Mouse (Mus musculus) kidney, postnatal 10 days (tissue): ENCODE measurements around the gene Paqr5.
A peak's percentile ranks its signal among the peaks of the same experiment; 100 is the strongest.

Experiments
- DNase-seq: peaks from one replicate; pipeline ENCODE4 v3.0.0; 2021; ENCODE audit warnings: mixed read lengths

Paqr5 gene

DNA sequence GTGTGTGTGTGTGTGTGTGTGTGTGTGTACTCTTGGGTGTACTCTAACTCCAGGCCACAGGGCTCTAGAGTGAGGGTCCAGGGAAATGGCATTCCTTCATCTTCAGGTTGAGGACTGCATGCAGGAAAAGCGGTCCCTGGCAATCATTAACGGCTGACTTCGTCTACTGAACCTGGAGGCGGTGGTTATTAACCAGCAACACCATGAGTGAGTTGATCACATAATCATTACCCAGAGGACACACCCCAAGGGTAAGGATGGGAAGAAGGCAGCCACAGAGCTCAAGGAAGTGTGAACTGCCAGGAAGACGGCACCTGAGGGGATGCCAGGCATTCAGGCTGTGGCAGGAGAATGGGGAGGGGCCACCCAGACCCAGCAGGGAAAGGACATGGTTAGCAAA is 18.3 kb downstream of the Paqr5 start:
- DNase-seq: peak; percentile 83

DNA sequence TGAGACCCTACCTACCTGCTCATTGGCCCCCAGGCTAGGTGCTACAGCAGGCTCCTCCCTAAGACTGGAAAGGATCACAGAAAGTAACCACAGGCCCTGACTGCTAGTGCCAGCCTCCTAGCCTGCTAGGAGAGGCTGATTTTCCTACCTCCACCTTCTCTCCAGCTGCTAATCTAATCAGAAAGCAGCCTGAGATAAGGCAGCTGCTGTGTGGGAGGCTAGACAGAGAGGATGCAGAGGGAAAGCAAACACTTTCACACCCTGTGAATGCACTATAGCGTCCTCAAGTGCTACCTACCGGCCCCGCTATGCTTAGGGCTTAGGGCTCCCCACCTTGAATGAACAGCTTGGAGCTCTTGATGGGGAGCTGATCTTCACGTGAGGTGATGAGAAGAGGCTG is 19.6 kb downstream of the Paqr5 start:
- no peak for DNase-seq

- no peak for DNase-seq
These were observed 23.0 kb downstream of the Paqr5 start for GRCm38 (mm10) chr9:62003611-62004010.

DNA sequence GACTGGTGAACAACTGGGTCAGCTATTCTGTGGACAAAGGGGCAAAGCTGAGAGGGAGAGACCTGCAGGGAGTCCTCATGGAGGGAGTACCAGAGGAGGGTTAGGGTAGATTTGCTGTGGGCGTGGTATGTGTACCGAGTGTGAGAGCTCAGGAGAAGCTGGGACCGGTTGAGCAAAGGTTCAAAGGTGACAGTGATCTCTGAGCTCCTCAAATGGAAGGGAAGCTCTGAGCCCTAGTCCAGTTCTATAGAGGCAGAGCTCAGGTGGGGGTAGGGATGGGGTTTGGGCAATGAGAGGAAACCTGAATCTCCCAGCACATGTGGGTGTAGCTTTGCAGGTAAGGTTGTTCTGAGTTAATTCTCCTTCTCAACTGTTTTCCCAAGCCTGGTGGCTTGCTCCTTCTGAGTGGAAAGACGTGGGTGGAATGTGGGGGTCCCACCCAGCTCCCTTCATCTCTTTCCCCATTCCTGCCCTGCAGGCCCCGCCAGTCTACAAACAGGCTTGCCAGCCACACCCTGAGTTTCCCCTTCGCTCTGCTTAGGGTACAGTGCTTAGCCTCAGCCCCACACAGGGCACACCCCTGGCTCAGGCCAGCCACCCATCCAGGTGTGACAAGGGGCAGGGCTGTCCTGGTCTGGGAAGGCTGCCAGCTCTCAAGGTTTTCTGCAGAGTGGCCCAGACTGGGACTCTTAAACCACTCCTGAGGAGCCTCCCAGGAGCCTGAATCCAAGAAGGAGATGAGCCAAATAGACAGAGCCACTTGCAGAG is 26.8 kb downstream of the Paqr5 start:
- DNase-seq: peak; percentile 88

DNA sequence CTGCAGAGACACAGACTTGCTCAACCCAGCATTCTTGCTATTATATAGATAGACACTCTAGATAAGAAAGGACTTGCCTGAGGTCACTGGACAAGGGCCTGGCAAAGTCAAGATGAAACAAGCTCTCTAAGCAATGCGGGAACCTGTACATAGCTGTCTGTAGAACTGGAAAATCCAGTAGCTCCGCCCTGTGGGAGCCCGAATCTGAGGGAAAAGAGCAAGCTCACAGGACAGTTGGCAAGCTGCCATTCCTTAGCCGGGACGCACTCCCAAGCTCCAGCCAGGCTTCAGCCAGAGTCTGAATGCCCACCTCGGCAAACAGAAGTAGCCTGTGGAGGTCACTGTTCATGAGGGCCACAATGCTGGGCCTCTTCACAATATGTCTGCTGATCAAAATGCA is 28.8 kb downstream of the Paqr5 start:
- peak; percentile 92 for DNase-seq

DNA sequence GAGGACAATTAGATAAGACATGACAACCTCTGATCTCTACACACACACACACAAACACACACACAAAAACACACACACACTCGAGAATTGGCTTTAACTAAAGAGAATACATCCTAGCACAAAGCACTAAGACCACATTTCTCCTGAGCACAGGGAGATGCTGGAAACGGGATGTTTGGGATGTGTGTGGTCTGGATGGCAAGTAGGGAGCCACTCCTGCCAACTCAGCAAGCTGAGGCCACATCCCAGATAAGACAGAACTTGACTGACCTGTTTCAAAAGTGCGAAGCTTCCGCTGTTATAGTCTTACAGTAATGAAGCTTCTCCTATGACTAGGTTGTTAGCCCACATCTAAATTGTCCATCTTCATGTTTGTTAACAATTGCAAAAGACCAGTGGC is 35.5 kb downstream of the Paqr5 start:
- no peak for DNase-seq

GRCm38 (mm10) chr9:61990738-61991137 is 35.9 kb downstream of the Paqr5 start:
- DNase-seq: no peak

DNA sequence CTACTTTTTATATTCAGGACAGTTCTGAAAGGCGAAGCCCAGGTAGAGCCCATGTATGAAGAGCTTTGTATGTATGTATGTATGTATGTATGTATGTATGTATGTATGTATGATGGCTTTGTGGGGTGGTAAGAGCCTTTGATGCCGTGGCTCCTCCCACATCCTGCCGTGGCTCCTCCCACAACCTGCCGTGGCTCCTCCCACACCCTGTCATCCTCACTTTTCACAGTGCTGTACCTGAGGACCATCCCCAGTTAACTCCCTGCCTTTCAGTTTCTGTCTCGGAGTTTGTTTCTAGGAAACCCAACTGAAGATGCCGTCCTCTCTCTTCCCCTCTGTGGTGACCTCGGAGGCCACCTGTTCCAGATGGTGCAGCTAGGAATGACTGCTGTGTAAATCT is 40.6 kb downstream of the Paqr5 start:
- no peak for DNase-seq

DNA sequence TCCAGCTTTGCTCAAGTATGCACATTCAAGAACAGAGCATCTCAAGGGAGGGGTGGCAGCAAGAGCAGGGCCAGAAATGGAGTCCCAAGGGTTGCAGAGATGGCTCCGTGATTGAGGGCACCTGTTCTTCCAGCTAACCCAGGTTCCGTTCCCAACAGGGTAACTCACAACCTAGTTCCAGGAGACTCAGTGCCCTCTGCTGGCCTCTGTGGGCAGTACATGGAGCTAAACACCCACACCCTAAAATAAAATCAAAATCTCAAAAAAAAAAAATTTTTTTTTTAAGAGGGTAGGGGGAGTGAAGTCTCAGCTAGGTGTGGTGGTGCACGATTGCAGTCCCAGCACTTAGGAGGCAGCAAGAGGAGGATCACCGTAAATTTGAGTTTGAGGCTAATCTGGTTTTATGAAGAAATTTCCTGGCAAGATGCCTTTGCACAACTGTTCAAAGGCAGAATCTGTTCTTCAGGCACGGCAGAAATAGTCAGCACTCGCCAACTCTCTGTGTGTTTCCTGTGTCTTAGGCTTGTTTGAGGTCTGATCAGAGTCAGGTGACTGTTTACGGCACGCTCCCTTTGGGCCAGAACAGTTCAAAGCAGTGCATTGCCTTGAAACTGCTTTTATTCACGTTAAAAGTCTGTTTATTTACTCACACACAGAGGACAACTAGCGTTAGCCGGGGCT is 41.3 kb downstream of the Paqr5 start:
- DNase-seq: peak; percentile 80

- no peak for DNase-seq
These were observed 43.6 kb downstream of the Paqr5 start for GRCm38 (mm10) chr9:61982940-61983620.

DNA sequence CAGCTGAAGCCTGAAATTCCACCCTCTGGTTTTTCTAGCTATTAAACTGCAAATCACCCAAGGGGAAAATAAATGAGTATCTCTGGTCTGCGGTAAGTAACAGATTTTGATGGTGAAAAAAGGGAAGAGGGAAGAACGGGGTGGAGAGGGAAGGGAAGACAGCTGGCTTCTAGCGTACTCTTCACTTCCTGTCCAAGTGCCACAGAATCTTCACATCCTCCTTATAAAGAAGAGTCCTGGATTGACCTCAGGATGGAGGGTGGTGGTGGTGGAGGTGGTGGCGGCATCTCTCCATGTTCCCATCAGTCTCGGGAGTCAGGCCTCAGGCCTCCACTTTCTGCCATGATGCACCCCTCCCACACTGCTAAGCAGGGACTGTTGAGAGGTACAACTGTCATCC is 44.8 kb downstream of the Paqr5 start:
- DNase-seq: no peak

- DNase-seq: no peak
These were observed 46.7 kb downstream of the Paqr5 start for GRCm38 (mm10) chr9:61979983-61980382.

DNA sequence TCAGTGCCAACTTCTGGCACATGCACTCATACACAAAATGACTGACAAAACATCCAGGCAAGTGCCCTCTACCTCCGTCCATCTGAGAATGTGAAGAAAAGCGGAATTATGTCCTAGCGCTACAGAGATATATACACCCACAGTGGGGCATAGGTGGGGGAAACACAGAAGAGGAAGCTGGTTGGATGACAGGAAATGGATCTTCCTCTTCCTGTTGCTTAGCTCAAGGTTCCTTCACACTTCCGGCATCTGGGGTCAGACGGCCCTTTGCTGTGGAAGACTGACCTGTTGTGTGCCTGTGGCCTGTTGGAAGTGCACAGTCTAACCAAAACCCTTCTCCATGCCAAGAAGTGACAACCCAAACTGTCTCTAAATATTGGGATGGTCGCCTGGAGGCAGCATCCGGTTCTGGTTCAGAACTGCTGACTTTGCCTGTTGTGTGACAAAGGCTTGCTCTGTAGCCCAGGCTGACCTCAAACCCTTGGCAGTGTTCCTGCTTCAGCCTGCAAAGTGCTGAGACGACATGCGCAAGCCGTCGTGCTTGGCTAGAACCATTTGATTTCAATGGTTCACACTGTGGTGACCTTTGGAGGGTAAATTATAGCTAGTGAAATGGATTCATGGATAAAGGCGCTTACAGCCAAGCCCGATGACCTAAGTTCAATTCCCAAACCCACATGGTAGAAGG is 49.3 kb downstream of the Paqr5 start:
- DNase-seq: peak; percentile 49

DNA sequence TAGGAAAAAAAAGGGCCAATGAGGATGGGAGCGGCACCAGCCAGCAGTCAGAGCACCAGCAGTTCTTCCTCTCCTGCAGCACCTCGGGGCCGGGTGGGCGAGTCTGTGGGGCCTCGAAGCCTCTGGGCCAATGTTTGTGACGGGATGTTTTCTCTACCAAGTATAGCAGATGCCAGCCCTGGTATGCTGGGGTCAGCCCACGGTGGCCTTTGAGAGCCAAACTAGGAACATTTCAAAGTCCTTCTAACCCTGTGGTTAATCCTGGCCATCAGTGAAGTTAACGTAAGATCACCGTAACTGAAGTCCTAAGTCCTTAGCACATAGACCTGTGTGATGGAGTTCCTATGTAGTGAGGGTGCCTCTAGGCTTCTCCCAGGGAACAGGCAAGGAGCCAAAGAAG is 54.6 kb downstream of the Paqr5 start:
- DNase-seq: no peak

DNA sequence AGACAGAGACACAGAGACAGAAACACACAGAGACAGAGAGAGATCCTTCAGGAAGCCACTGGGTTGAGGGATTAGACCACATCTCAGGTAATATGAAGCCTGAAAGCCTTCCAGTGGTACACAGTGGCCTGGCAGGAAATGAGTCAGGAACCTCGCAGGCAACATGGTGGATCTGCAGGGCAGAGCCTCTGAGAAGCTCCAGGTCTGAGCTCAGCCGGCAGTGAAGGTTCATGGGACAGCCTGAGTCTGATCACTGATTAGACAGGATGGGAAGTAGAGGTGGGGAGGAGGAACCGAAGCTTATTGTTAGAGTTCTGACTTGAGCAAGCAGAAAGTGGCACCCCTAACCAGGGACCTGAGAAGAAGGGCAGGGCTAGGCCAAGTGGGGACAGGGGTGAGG is 55.6 kb downstream of the Paqr5 start:
- DNase-seq: no peak

DNA sequence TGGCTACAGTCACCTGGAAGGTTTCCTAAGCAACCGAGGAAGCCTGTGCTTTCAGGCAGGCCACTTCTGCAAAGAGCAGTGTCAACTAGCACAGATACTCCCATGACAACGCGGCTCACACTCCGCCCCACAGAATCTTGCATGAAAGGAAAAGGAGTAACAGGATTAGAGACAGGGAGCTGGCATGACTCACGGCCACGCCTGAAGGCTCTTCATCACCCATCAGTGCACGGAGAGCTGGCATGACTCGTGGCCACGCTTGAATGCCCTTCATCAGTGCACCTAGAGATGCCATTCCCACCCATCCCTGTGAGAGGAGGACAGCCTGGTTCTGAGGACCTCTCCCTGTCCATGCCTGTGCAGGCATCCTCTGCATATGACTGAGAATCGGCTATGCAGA is 59.3 kb downstream of the Paqr5 start:
- DNase-seq: no peak

- DNase-seq: no peak
These were observed 60.7 kb downstream of the Paqr5 start for GRCm38 (mm10) chr9:61965987-61966386.

- DNase-seq: peak; percentile 86
These were observed 61.2 kb downstream of the Paqr5 start for GRCm38 (mm10) chr9:61965411-61965930.

GRCm38 (mm10) chr9:61963356-61963755 is 63.3 kb downstream of the Paqr5 start:
- no peak for DNase-seq

- DNase-seq: no peak
These were observed 65.5 kb downstream of the Paqr5 start for GRCm38 (mm10) chr9:61961181-61961580.

- DNase-seq: peak; percentile 77
These were observed 65.9 kb downstream of the Paqr5 start for GRCm38 (mm10) chr9:61960753-61961152.

GRCm38 (mm10) chr9:61959921-61960569 is 66.6 kb downstream of the Paqr5 start:
- no peak for DNase-seq

DNA sequence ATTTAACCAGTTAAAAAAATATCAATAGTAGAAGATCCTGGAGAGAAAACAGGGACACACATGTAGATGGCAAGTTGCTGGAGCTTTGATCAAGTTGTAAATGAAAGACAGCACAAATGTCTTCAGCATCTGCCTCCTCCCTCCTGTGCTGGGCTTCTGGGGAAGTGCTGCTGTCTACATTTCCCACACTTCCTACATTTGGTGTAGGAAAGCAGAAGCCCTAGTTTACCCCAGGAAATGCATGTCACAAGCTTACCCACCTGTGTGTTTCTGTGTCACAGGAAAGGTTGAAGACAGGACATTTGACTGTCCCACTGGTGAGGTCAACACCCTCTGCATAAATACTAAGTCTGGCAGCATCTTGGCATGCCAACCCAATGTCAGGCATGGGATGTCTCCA is 71.9 kb downstream of the Paqr5 start:
- DNase-seq: no peak
